Mouse (Mus musculus) neural tube, embryonic 13.5 days (tissue): ENCODE measurements around the gene Kmt2a. TPM values are rescaled to one million over a fixed set of nuclear protein-coding genes. Genes with fewer than 3 reads are reported as not detected.

Experiments
- ATAC-seq: fragments of 200-750 bp; cut with Nextera tagmentation; 2 replicates; pipeline ENCODE4 v1.8.0; 2017; ENCODE audit warnings: low read depth, mild to moderate bottlenecking, moderate TSS enrichment, moderate library complexity
- H3K27ac ChIP-seq: fragments of 300-500 bp; sonication (generic); replicated peaks from 2 replicates; pipeline ENCODE4 v1.5.1; 2015; ENCODE audit warnings: moderate library complexity, mild to moderate bottlenecking, inconsistent platforms
- H3K27me3 ChIP-seq: fragments of 300-500 bp; sonication (generic); 2 replicates; pipeline ENCODE4 v1.6.1; 2015; ENCODE audit warnings: mild to moderate bottlenecking, inconsistent platforms
- H3K36me3 ChIP-seq: fragments of 300-500 bp; sonication (generic); 2 replicates; pipeline ENCODE4 v1.6.1; 2015; ENCODE audit warnings: mild to moderate bottlenecking, inconsistent platforms
- H3K4me1 ChIP-seq: fragments of 300-500 bp; sonication (generic); replicated peaks from 2 replicates; pipeline ENCODE4 v1.6.1; 2015; ENCODE audit warnings: inconsistent platforms
- H3K4me2 ChIP-seq: fragments of 300-500 bp; sonication (generic); 2 replicates; pipeline ENCODE4 v1.6.1; 2015; ENCODE audit warnings: inconsistent platforms, mild to moderate bottlenecking, moderate library complexity
- H3K4me3 ChIP-seq: fragments of 300-500 bp; sonication (generic); 2 replicates; pipeline ENCODE4 v1.5.1; 2015; ENCODE audit warnings: mild to moderate bottlenecking, inconsistent platforms
- H3K9ac ChIP-seq: fragments of 300-500 bp; sonication (generic); 2 replicates; pipeline ENCODE4 v1.6.1; 2015; ENCODE audit warnings: moderate library complexity, mild to moderate bottlenecking, inconsistent platforms
- H3K9me3 ChIP-seq: fragments of 300-500 bp; sonication (generic); 2 replicates; pipeline ENCODE4 v1.6.1; 2016; ENCODE audit warnings: inconsistent platforms
- WGBS: fragments of 180-500 bp; shearing (Covaris S2); methylation state at CpG from one replicate; pipeline ENCODE4 v1.1.7; 2015; 5-methylcytosine and 5-hydroxymethylcytosine counted together
- polyA plus RNA-seq: library from polyadenylated mRNA; unstranded; fragments of >200 nt; fragmentation: Nextera tagmentation; extraction: Ambion mirVana; gene quantifications from 2 replicates; pipeline ENCODE4 v1.2.1, GENCODE M21; 2015

The Kmt2a gene
- polyA plus RNA-seq, 1 experiment from 2014 or later, result 25.0 TPM

- no peaks in the 10 kb centered on the region for H3K4me1 ChIP-seq
- H3K27me3 ChIP-seq, result no peaks in the 10 kb centered on the region
- H3K4me3 ChIP-seq, result no peak overlapping the region
- ATAC-seq, result no peak
- H3K27ac ChIP-seq, result no peak overlapping the region
- WGBS, result 82% methylated on average over 3 of the region's 3 CpGs
- H3K4me2 ChIP-seq, result no peak overlapping the region
- no peaks in the 10 kb centered on the region for H3K9me3 ChIP-seq
- H3K9ac ChIP-seq, result no peak overlapping the region
- H3K36me3 ChIP-seq, result no peaks in the 10 kb centered on the region
These were observed 18.6 kb upstream of the Kmt2a start for GRCm38 (mm10) chr9:44899716-44900115.

- Histone ChIP-seq H3K36me3 (no peaks in the 10 kb centered on the region), H3K27me3 (no peaks in the 10 kb centered on the region), H3K4me2 (no peak overlapping the region), H3K4me3 (no peak overlapping the region), H3K9me3 (no peaks in the 10 kb centered on the region), H3K27ac (no peak overlapping the region), H3K9ac (no peak overlapping the region), H3K4me1 (no peaks in the 10 kb centered on the region)
- 59% methylated on average over 4 of the region's 4 CpGs for WGBS
- ATAC-seq, result no peak
These were observed 15.9 kb upstream of the Kmt2a start for GRCm38 (mm10) chr9:44897024-44897423.

- Histone ChIP-seq H3K4me3 (no peak overlapping the region), H3K9ac (no peak overlapping the region), H3K4me1 (no peaks in the 10 kb centered on the region), H3K36me3 (no peaks in the 10 kb centered on the region), H3K9me3 (no peaks in the 10 kb centered on the region), H3K27ac (no peak overlapping the region), H3K4me2 (no peak overlapping the region), H3K27me3 (no peaks in the 10 kb centered on the region)
- ATAC-seq, result no peak
- 74% methylated on average over 3 of the region's 3 CpGs for WGBS
These were observed 11.6 kb upstream of the Kmt2a start for GRCm38 (mm10) chr9:44892664-44893063.

GRCm38 (mm10) chr9:44891210-44891609 lies 10.1 kb upstream of the Kmt2a start:
- Histone ChIP-seq H3K4me2 (no peak overlapping the region), H3K4me3 (no peak overlapping the region), H3K36me3 (no peaks in the 10 kb centered on the region), H3K27me3 (0 out of 2 replicates have a peak, but pooled peaks cover 2% of the 10 kb centered on the region), H3K4me1 (no peaks in the 10 kb centered on the region), H3K9ac (no peak overlapping the region), H3K9me3 (no peaks in the 10 kb centered on the region), H3K27ac (no peak overlapping the region)
- WGBS, result 89% methylated on average over 6 of the region's 6 CpGs
- no peak for ATAC-seq

GRCm38 (mm10) chr9:44890122-44890521 lies 9.0 kb upstream of the Kmt2a start:
- Histone ChIP-seq H3K4me3 (no peak overlapping the region), H3K9ac (no peak overlapping the region), H3K27ac (no peak overlapping the region), H3K4me2 (no peak overlapping the region), H3K9me3 (no peaks in the 10 kb centered on the region), H3K4me1 (no peaks in the 10 kb centered on the region), H3K27me3 (0 out of 2 replicates have a peak, but pooled peaks cover 2% of the 10 kb centered on the region), H3K36me3 (no peaks in the 10 kb centered on the region)
- WGBS, result 58% methylated on average over 2 of the region's 2 CpGs
- no peak for ATAC-seq

GRCm38 (mm10) chr9:44888114-44888624 lies 7.1 kb upstream of the Kmt2a start:
- H3K27me3 ChIP-seq, result 0 out of 2 replicates have a peak, but pooled peaks cover 2% of the 10 kb centered on the region
- H3K9me3 ChIP-seq, result no peaks in the 10 kb centered on the region
- H3K4me3 ChIP-seq, result no peak overlapping the region
- no peaks in the 10 kb centered on the region for H3K36me3 ChIP-seq
- 83% methylated on average over 7 of the region's 7 CpGs for WGBS
- H3K9ac ChIP-seq, result no peak overlapping the region
- no peak overlapping the region for H3K27ac ChIP-seq
- no peak for ATAC-seq
- H3K4me2 ChIP-seq, result no peak overlapping the region
- H3K4me1 ChIP-seq, result peaks cover 3% of the 10 kb centered on the region

- 0 out of 2 replicates have a peak, but pooled peaks cover 2% of the 10 kb centered on the region for H3K27me3 ChIP-seq
- peak; percentile 34 for ATAC-seq
- H3K27ac ChIP-seq, result peak overlapping the region; percentile 100
- H3K4me2 ChIP-seq, result peak overlapping the region; percentile 93
- peaks cover 26% of the 10 kb centered on the region for H3K4me1 ChIP-seq
- under 1% methylated on average over 21 of the region's 21 CpGs for WGBS
- peak overlapping the region; percentile 82 for H3K9ac ChIP-seq
- H3K4me3 ChIP-seq, result peak overlapping the region; percentile 88
- H3K9me3 ChIP-seq, result no peaks in the 10 kb centered on the region
- no peaks in the 10 kb centered on the region for H3K36me3 ChIP-seq
These were observed 2.0 kb upstream of the Kmt2a start for GRCm38 (mm10) chr9:44882981-44883569.

GRCm38 (mm10) chr9:44882436-44882980 lies 1.4 kb upstream of the Kmt2a start:
- Histone ChIP-seq H3K4me1 (peaks cover 31% of the 10 kb centered on the region), H3K4me3 (peak overlapping the region; percentile 88), H3K27me3 (0 out of 2 replicates have a peak, but pooled peaks cover 2% of the 10 kb centered on the region), H3K9ac (peak overlapping the region; percentile 82), H3K36me3 (no peaks in the 10 kb centered on the region; the same call in 1 of the 2 replicates), H3K27ac (peak overlapping the region; percentile 100), H3K9me3 (no peaks in the 10 kb centered on the region), H3K4me2 (peak overlapping the region; percentile 93)
- peak; percentile 64 for ATAC-seq
- under 1% methylated on average over 27 of the region's 27 CpGs for WGBS

GRCm38 (mm10) chr9:44881941-44882435 lies 892 bp upstream of the Kmt2a start:
- peak overlapping the region; percentile 82 for H3K9ac ChIP-seq
- H3K4me1 ChIP-seq, result peaks cover 37% of the 10 kb centered on the region
- peak overlapping the region; percentile 93 for H3K4me2 ChIP-seq
- under 1% methylated on average over 29 of the region's 29 CpGs for WGBS
- H3K36me3 ChIP-seq, result no peaks in the 10 kb centered on the region; the same call in 1 of the 2 replicates
- H3K9me3 ChIP-seq, result no peaks in the 10 kb centered on the region
- peak overlapping the region; percentile 88 for H3K4me3 ChIP-seq
- no peaks in the 10 kb centered on the region for H3K27me3 ChIP-seq
- peak; percentile 73 for ATAC-seq
- peak overlapping the region; percentile 100 for H3K27ac ChIP-seq

GRCm38 (mm10) chr9:44880309-44881081 lies 601 bp downstream of the Kmt2a start:
- peaks cover 52% of the 10 kb centered on the region for H3K4me1 ChIP-seq
- no peaks in the 10 kb centered on the region for H3K9me3 ChIP-seq
- H3K36me3 ChIP-seq, result no peaks in the 10 kb centered on the region; the same call in 1 of the 2 replicates
- H3K27ac ChIP-seq, result peak overlapping the region; percentile 100
- H3K4me2 ChIP-seq, result peak overlapping the region; percentile 84
- peak overlapping the region; percentile 99 for H3K9ac ChIP-seq
- peak overlapping the region; percentile 88 for H3K4me3 ChIP-seq
- H3K27me3 ChIP-seq, result no peaks in the 10 kb centered on the region
- under 1% methylated on average over 36 of the region's 44 CpGs for WGBS
- peak; percentile 10; the same call in 1 of the 2 replicates for ATAC-seq

- peak overlapping the region; percentile 99 for H3K9ac ChIP-seq
- H3K36me3 ChIP-seq, result no peaks in the 10 kb centered on the region; the same call in 1 of the 2 replicates
- peak overlapping the region; percentile 84 for H3K4me2 ChIP-seq
- peak overlapping the region; percentile 88 for H3K4me3 ChIP-seq
- under 1% methylated on average over 13 of the region's 13 CpGs for WGBS
- no peaks in the 10 kb centered on the region for H3K9me3 ChIP-seq
- H3K27me3 ChIP-seq, result no peaks in the 10 kb centered on the region
- peaks cover 59% of the 10 kb centered on the region for H3K4me1 ChIP-seq
- peak overlapping the region; percentile 100 for H3K27ac ChIP-seq
- ATAC-seq, result no peak
These were observed 1.3 kb downstream of the Kmt2a start for GRCm38 (mm10) chr9:44879694-44880271.
